Mouse (Mus musculus) forelimb bud, embryonic 11.5 days (tissue): ENCODE measurements around the gene Ctbp2.

Source experiments
- DNase-seq: peaks from one replicate; pipeline ENCODE4 v3.0.0-alpha.2; 2012; ENCODE audit warnings: low read depth, low spot score

Ctbp2 gene

GRCm38 (mm10) chr7:133008663-133009062 is 115.5 kb downstream of the Ctbp2 start:
- no peak for DNase-seq

GRCm38 (mm10) chr7:133007343-133007742 is 116.8 kb downstream of the Ctbp2 start:
- no peak for DNase-seq

GRCm38 (mm10) chr7:133005772-133006171 is 118.4 kb downstream of the Ctbp2 start:
- no peak for DNase-seq

GRCm38 (mm10) chr7:133003421-133003820 is 120.7 kb downstream of the Ctbp2 start:
- peak; percentile 55 for DNase-seq

GRCm38 (mm10) chr7:133002271-133002670 is 121.9 kb downstream of the Ctbp2 start:
- DNase-seq: no peak

- no peak for DNase-seq
Measured at GRCm38 (mm10) chr7:133001388-133001787, 122.8 kb downstream of the Ctbp2 start.

GRCm38 (mm10) chr7:132999061-132999460 is 125.1 kb downstream of the Ctbp2 start:
- no peak for DNase-seq

GRCm38 (mm10) chr7:132998639-132999038 is 125.5 kb downstream of the Ctbp2 start:
- DNase-seq: no peak

- no peak for DNase-seq
Measured at GRCm38 (mm10) chr7:132996391-132996790, 127.8 kb downstream of the Ctbp2 start.

GRCm38 (mm10) chr7:132994628-132995191 is 129.4 kb downstream of the Ctbp2 start:
- no peak for DNase-seq

- no peak for DNase-seq
Measured at GRCm38 (mm10) chr7:132994120-132994519, 130.0 kb downstream of the Ctbp2 start.

GRCm38 (mm10) chr7:132992967-132993615 is 131.1 kb downstream of the Ctbp2 start:
- DNase-seq: no peak

GRCm38 (mm10) chr7:132991240-132991900 is 132.8 kb downstream of the Ctbp2 start:
- no peak for DNase-seq

GRCm38 (mm10) chr7:132989839-132990238 is 134.3 kb downstream of the Ctbp2 start:
- DNase-seq: no peak

GRCm38 (mm10) chr7:132982639-132983038 is 141.5 kb downstream of the Ctbp2 start:
- no peak for DNase-seq

GRCm38 (mm10) chr7:132977981-132978380 is 146.2 kb downstream of the Ctbp2 start:
- DNase-seq: no peak

GRCm38 (mm10) chr7:132976079-132976478 is 148.1 kb downstream of the Ctbp2 start:
- no peak for DNase-seq

- DNase-seq: no peak
Measured at GRCm38 (mm10) chr7:132972079-132972478, 152.1 kb downstream of the Ctbp2 start.

- no peak for DNase-seq
Measured at GRCm38 (mm10) chr7:132965707-132966106, 158.4 kb downstream of the Ctbp2 start.

- DNase-seq: no peak
Measured at GRCm38 (mm10) chr7:132964395-132964794, 159.8 kb downstream of the Ctbp2 start.

GRCm38 (mm10) chr7:132950613-132951012 is 173.5 kb downstream of the Ctbp2 start:
- DNase-seq: no peak

GRCm38 (mm10) chr7:132949968-132950367 is 174.2 kb downstream of the Ctbp2 start:
- no peak for DNase-seq

GRCm38 (mm10) chr7:132940569-132940968 is 183.6 kb downstream of the Ctbp2 start:
- no peak for DNase-seq
